Mouse (Mus musculus) E14TG2a.4 (cell line): Measurements from ENCODE around the gene Cdk17.

ENCODE experiments used
- H3K27me3 ChIP-seq: 2 replicates; pipeline ENCODE4 v1.6.1; 2014; ENCODE audit warnings: low read length, control low read depth; ENCODE audit not compliant: insufficient read depth
- H3K36me3 ChIP-seq: 2 replicates; pipeline ENCODE4 v1.6.1; 2014; ENCODE audit warnings: low read length, control low read depth; ENCODE audit not compliant: insufficient read depth
- H3K4me1 ChIP-seq: replicated peaks from 2 replicates; pipeline ENCODE4 v1.6.1; 2014; ENCODE audit warnings: low read depth, low read length, control low read depth
- H3K4me3 ChIP-seq: replicated peaks from 2 replicates; pipeline ENCODE4 v1.5.1; 2014; ENCODE audit warnings: mild to moderate bottlenecking, low read length
- H3K9me3 ChIP-seq: 2 replicates; pipeline ENCODE4 v1.6.1; 2014; ENCODE audit warnings: low read length, control low read depth
- CTCF ChIP-seq: conservative IDR thresholded peaks from 2 replicates; pipeline ENCODE4 v1.5.1; 2014; ENCODE audit warnings: low read length
- NANOG ChIP-seq: IDR thresholded peaks from 2 replicates; pipeline ENCODE4 v1.6.1; 2014; ENCODE audit warnings: borderline replicate concordance, low read length, mixed read lengths
- POU5F1 ChIP-seq: IDR thresholded peaks from 2 replicates; pipeline ENCODE4 v1.6.1; 2014; ENCODE audit warnings: low read length, borderline replicate concordance

The Cdk17 gene

DNA sequence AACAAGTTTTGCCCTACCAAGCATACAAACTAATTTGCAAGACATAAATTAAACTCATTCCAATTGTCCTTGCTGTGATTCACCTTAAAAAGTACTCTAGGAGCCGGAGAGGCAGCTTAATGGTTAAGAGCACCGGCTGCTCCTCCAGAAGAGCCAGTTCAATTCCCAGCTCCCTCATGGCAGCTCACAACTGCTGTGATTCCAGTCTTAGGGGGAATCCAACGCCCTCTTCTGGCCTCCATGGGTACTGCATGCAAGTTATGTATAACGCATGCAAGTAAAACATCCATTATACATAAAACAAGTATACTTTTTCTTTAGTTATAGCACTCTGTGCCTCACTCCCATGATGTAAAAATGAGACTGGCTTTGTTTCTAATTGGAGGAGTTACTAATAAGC, 122.6 kb downstream of the Cdk17 start:
- no peaks in the 10 kb centered on the region; the same call in 1 of the 2 replicates for H3K27me3 ChIP-seq

DNA sequence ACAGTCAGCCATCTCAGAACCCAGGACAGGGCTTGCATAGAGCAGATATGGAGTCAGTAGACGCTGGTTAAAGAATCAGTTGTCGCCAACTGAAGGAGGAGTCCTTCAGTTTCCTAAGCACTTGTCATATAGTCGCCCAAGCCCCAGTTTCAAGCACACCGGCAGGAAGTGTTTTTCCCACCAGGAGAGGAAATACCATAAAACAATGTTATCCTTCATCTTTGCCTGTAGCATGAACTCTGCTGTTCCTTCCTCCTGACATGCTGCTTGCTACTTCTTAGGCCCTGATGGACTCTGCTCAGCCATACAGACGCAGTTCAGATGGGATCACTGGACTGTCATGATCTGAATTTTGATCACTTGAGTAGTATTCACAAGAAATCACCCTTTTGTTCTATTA, 124.8 kb downstream of the Cdk17 start:
- no peak overlapping the region for H3K4me3 ChIP-seq
- H3K4me1 ChIP-seq = peaks cover 22% of the 10 kb centered on the region
- H3K36me3 ChIP-seq = 0 out of 2 replicates have a peak, but pooled peaks cover 5% of the 10 kb centered on the region
- no peaks in the 10 kb centered on the region for H3K9me3 ChIP-seq
- no peaks in the 10 kb centered on the region; the same call in 1 of the 2 replicates for H3K27me3 ChIP-seq
- TF ChIP-seq NANOG = no peak
- TF ChIP-seq POU5F1 = no peak
- TF ChIP-seq CTCF = no peak

More for the DNA sequence above, 122.6 kb downstream of the Cdk17 start:
- Histone ChIP-seq H3K4me1 (peaks cover 30% of the 10 kb centered on the region), H3K4me3 (no peak overlapping the region), H3K9me3 (no peaks in the 10 kb centered on the region), H3K36me3 (0 out of 2 replicates have a peak, but pooled peaks cover 5% of the 10 kb centered on the region)
- TF ChIP-seq CTCF (peak; percentile 74), NANOG (no peak), POU5F1 (no peak)

DNA sequence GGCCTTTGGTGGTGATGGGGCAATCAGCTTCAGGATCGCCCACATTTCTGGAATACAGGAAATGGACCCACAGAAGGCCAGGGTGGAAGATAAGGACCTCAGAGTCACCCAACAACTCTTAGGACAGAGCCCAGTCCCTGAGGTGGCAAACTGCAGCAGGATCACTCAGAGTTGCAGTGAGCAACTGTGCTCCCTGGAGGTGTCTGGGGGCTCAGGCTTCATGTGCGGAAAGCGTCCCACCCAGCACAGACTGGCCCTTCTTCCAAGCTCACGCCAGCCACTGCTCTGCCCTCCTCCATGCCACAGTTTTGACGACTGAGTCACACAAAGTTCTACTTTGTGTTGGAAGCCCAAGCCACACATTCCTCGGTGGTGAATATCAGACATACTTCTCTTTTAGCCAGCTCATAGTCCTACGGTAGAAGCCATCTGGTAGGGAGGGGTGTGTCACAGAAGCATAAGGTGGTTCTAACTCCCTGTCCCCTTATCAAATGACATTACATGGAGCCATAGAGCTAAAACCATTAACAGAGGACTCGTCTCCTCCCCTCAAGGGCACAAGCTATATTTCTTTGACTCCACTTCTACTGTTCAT, 127.0 kb downstream of the Cdk17 start:
- H3K27me3 ChIP-seq = no peaks in the 10 kb centered on the region; the same call in 1 of the 2 replicates
- peaks cover 29% of the 10 kb centered on the region for H3K4me1 ChIP-seq
- TF ChIP-seq NANOG (no peak), POU5F1 (no peak), CTCF (no peak)
- no peak overlapping the region for H3K4me3 ChIP-seq
- no peaks in the 10 kb centered on the region for H3K9me3 ChIP-seq
- no peaks in the 10 kb centered on the region for H3K36me3 ChIP-seq

DNA sequence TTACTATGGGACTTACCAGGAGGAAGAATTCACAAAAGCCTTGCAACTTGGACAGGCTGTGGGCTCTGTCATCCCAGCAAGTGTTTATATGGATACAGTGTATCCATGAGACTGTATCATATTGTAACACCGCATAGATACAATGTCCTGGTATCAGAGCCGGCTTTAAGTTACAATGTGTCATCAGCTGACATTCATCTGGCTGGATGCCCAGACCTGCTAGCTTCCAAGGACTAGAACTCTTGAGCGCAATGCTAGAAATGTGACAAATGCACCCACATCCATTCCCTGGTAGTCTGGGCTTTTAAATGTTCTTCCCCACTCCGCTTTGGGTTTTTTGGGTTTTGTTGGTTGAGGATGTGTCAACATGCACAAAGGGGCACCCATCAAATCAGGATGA, 127.7 kb downstream of the Cdk17 start:
- Histone ChIP-seq H3K4me3 (no peak overlapping the region), H3K4me1 (peaks cover 36% of the 10 kb centered on the region), H3K9me3 (no peaks in the 10 kb centered on the region), H3K27me3 (no peaks in the 10 kb centered on the region; the same call in 1 of the 2 replicates), H3K36me3 (no peaks in the 10 kb centered on the region)
- no peak for TF ChIP-seq CTCF
- no peak for TF ChIP-seq NANOG
- no peak for TF ChIP-seq POU5F1

DNA sequence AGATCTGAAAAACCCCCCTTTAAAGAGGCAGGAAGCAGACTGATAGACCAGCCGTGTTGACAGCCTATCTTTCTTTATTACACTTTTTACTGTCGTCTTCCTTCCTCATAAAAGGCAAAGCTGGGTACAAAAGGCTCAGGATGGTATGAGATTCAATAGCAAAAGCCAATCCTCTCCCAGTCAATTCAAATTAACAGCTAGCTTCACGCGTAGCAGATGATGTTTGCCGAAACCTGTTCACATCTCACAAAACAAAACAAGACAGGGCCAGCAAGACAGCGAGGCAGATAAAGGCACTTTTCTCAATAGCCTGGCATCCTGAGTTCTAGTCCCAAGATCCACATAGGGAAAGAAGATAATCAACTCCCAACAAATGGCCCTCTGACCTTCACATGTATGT, 128.7 kb downstream of the Cdk17 start:
- Histone ChIP-seq H3K4me1 (peaks cover 42% of the 10 kb centered on the region), H3K36me3 (no peaks in the 10 kb centered on the region), H3K9me3 (no peaks in the 10 kb centered on the region), H3K27me3 (no peaks in the 10 kb centered on the region; the same call in 1 of the 2 replicates), H3K4me3 (no peak overlapping the region)
- TF ChIP-seq NANOG = no peak
- TF ChIP-seq POU5F1 = no peak
- TF ChIP-seq CTCF = no peak

DNA sequence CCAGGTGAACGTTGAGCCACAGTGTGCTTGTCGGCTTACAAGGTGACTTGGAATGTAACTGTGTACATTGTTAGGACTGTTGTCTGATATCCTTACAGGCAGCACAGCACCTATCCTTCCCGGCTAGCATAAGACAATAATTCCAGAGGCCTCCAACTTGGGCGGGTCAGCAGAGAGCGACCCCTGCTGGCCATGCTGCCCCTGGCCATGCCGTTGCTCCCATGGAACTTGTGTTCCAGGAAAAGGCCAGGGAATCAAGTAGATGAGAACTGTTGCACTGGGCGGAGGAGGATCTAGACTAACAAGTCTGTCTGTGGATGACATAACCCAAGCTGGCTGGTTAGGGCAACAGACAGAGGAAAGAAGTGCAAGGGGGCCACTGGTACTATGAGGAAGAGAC, 130.7 kb downstream of the Cdk17 start:
- Histone ChIP-seq H3K36me3 (no peaks in the 10 kb centered on the region), H3K9me3 (no peaks in the 10 kb centered on the region), H3K4me1 (peaks cover 52% of the 10 kb centered on the region), H3K27me3 (no peaks in the 10 kb centered on the region; the same call in 1 of the 2 replicates), H3K4me3 (no peak overlapping the region)
- no peak for TF ChIP-seq POU5F1
- TF ChIP-seq CTCF = peak; percentile 80
- TF ChIP-seq NANOG = no peak

DNA sequence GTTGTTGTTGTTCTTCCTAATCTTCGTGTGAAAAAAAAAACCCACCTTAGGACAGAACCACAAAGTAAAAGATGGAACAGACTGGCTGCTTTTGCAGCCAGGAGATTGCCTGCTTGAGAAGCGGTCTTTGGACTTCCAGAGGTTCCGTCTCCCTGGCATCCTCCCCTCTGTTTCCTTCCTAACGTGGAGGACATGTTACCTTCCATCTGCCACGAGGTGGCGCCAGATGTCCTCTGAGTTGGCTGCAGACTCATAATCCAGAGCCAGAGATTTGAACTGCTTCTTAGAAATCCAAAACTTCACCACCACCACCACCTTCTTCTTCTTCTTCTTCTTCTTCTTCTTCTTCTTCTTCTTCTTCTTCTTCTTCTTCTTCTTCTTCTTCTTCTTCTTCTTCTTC, 131.2 kb downstream of the Cdk17 start:
- H3K36me3 ChIP-seq = no peaks in the 10 kb centered on the region
- H3K27me3 ChIP-seq = no peaks in the 10 kb centered on the region; the same call in 1 of the 2 replicates
- no peak overlapping the region for H3K4me3 ChIP-seq
- no peaks in the 10 kb centered on the region for H3K9me3 ChIP-seq
- no peak for TF ChIP-seq NANOG
- peak; percentile 25 for TF ChIP-seq CTCF
- peaks cover 57% of the 10 kb centered on the region for H3K4me1 ChIP-seq

DNA sequence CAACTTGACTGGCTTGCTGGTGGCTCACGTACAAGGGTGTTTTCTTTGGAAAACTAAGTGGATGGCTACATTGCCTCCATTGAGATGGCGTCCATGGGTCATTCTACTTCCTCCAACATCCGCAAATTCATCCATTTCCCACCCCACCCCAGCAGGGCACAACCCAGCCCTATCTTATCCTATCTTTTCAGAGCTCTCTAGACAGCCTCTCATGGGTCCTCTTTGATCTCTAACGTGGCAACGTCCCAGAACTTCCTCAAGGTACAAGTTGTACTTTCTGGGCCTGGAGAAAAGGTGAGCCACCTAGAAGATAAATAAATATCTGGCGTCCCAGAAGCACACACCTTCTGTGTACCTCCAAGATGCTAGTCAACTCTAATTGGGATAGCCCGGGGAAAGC, 132.9 kb downstream of the Cdk17 start:
- Histone ChIP-seq H3K4me1 (peaks cover 73% of the 10 kb centered on the region), H3K9me3 (no peaks in the 10 kb centered on the region), H3K36me3 (no peaks in the 10 kb centered on the region), H3K27me3 (no peaks in the 10 kb centered on the region), H3K4me3 (no peak overlapping the region)
- TF ChIP-seq CTCF (no peak), NANOG (no peak), POU5F1 (no peak)

DNA sequence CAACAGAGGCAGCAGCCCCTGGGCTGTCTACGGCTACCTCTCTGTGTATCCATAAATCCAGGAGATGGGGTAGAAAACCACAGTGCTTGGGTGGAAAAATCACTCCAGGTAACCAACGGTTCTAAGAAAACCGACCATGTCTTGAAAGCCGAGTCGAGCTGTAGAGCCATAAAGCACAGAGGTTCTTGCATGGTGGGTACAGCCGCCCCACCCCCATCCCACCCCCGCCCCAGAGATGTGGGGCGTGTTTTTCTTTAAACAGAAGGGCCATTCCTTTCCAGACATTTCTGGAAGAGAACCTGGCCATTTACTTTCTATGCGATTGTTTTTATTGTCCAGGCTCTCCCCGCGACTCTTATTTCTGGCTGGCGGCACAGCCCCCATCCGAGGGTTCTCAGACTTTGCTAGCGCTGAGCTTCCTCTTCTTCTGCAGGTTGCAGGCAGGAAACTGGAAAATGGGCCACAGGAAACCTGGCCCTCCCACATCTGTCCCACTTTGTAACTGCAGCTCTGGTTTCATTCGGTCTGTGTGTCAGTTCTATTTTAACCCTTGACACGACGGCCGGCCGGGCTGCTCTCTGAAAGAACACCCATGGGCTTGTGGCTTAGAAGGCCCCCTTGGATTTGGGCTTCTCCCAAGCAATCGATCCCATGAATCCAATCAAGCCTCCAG, 134.0 kb downstream of the Cdk17 start:
- Histone ChIP-seq H3K27me3 (no peaks in the 10 kb centered on the region), H3K9me3 (no peaks in the 10 kb centered on the region)
- TF ChIP-seq POU5F1 = no peak
- TF ChIP-seq CTCF = no peak
- TF ChIP-seq NANOG = no peak

More for the DNA sequence above, 134.0 kb downstream of the Cdk17 start:
- Histone ChIP-seq H3K36me3 (no peaks in the 10 kb centered on the region), H3K4me1 (peaks cover 84% of the 10 kb centered on the region), H3K4me3 (peak overlapping the region; percentile 11; the same call in 1 of the 2 replicates)
